Mouse (Mus musculus) duodenum, adult 2 months (tissue): ENCODE measurements around the gene Gemin4. TPM values are rescaled to one million over a fixed set of nuclear protein-coding genes. Genes with fewer than 3 reads are reported as not detected.

ENCODE experiments used
- polyA plus RNA-seq: library from polyadenylated mRNA; depleted of rRNA; stranded (reverse); fragments of >200 nt; gene quantifications from 2 replicates; pipeline ENCODE4 v1.2.3, GENCODE M21; 2012; ENCODE audit warnings: low replicate concordance; rRNA removed

The Gemin4 gene
- 2.0 and 2.6 TPM in 2 replicates for polyA plus RNA-seq

GRCm38 (mm10) chr11:76217390-76217800 is at the start of gene Gemin4, which contains the start of gene Dbil5:
Gemin4 (minus strand) TSS chr11:76217664.
Dbil5 (plus strand) TSS chr11:76217608.

GRCm38 (mm10) chr11:76242901-76243810 is 25.7 kb upstream of the Gemin4 start, which contains the start of the genes Mrm3 and Glod4:
Mrm3 (plus strand) TSS chr11:76243715.
Glod4 (minus strand) TSS chr11:76243725.

DNA sequence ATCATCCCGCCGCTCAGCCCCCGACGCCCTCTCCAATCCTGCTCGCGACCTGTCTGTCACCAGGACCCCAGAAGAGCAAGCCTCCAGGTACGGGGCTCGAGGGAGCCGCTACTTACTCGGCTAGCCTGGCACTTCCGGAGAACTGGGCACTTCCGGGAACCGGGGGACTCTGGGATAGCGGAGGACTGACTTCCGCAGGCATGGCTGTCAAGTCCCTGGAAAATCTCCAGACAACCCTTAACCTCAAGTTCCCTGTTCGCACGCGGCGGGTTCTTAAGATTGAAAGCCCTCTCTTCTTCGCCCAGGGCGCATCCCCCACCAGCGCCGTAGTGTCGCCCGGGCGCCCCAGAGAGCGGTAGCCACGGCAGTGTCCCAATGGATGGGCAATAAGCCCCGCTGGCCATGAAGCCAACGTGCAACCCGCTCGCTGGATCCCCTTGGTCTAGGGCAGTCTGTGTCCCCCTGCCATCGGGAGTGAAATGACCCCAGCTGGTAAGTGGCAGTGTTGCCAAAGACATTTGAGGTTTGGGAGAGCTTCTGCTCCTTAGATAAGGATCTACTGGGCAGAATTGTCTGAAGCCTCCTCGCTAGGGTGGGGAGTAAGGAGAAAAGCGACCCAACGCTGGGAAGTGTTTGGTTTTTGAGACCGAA is 37.8 kb downstream of the Gemin4 start, which contains the start of the genes Vps53 and Fam57a:
TSS of gene Vps53 (minus strand) at position 153 of the 651 bp plus-strand sequence.
TSS of gene Fam57a (plus strand) at position 177 of the 651 bp plus-strand sequence.

Other genes starting within 250 kb of the Gemin4 start
- 0.63 and 1.0 TPM in 2 replicates for gene 1700016K19Rik, start 217.8 kb downstream of the Gemin4 start, polyA plus RNA-seq
- gene Rflnb, start 189.9 kb downstream of the Gemin4 start, polyA plus RNA-seq = 20.7 and 27.8 TPM in 2 replicates
- gene Vps53, start 38.0 kb downstream of the Gemin4 start, polyA plus RNA-seq = 17.3 and 19.3 TPM in 2 replicates
- 6.0 and 14.5 TPM in 2 replicates for gene Fam57a, start 38.0 kb downstream of the Gemin4 start, polyA plus RNA-seq
- 0.20 TPM in 1 of 2 replicates, not detected in the other for gene Dbil5, start 56 bp downstream of the Gemin4 start, polyA plus RNA-seq
- gene Mrm3, start 26.1 kb upstream of the Gemin4 start, polyA plus RNA-seq = 2.5 and 3.8 TPM in 2 replicates
- gene Glod4, start 26.1 kb upstream of the Gemin4 start, polyA plus RNA-seq = 0.85 and 1.0 TPM in 2 replicates
- 6.9 and 8.3 TPM in 2 replicates for gene Nxn, start 181.5 kb upstream of the Gemin4 start, polyA plus RNA-seq
- gene Timm22, start 189.3 kb upstream of the Gemin4 start, polyA plus RNA-seq = 5.5 and 6.5 TPM in 2 replicates